Mouse (Mus musculus): ENCODE data around the gene Mul1.

DNA sequence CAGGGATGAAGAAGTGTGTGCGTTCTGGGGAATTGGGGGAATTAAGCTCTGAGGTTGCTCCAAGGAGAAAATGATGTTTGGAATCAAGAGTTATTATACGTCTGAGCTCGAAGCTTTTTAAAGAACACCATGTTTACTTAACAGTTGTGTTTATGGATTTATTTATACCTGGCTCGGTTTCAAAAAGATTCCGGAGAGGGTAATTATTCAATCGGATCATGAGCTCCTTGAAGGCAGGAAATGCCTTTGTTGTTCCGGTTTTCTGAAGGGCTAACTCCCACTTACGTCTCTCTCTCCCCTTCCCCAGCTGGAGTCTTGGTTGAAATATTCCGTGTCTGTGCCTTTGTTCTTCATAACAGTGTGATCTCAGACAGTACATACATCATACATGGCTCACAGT lies 46.5 kb downstream of the Mul1 start:
- TF ChIP-seq CTCF (IDR thresholded peaks at IDR 0.05; ENCODE audit: extremely low read depth, insufficient read length, insufficient replicate concordance, low read depth, low read length) (no peak), POLR2A (IDR thresholded peaks at IDR 0.05; ENCODE audit: low read depth, low read length) (no peak)

All from small intestine, adult 2 months (tissue).